Mouse (Mus musculus) brain, adult 2 months (tissue): ENCODE measurements around the gene Apbb1.
A peak's percentile ranks its signal among the peaks of the same experiment; 100 is the strongest.

Source experiments
- DNase-seq: peaks from one replicate; pipeline ENCODE4 v3.0.0; 2011; ENCODE audit warnings: low read depth, low spot score

Gene Apbb1

DNA sequence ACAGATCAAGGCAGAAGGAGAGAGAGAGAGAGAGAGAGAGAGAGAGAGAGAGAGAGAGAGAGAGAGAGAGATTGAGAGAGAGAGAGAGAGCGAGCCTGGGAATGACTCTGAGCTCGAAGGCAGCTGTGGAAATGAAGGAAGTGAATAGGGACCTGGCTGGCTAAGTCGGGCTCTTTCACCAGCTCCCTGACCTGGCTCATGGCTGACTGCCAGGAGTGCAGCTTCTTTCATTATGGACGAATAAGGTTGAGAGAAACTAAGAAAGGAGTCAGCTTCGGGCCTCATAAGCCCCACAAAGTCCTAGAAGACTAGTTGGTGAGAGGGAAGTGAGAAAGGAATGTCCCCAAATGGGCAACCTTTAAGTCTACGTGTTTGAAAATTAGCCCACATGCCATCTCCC is 61.3 kb downstream of the Apbb1 start:
- no peak for DNase-seq

DNA sequence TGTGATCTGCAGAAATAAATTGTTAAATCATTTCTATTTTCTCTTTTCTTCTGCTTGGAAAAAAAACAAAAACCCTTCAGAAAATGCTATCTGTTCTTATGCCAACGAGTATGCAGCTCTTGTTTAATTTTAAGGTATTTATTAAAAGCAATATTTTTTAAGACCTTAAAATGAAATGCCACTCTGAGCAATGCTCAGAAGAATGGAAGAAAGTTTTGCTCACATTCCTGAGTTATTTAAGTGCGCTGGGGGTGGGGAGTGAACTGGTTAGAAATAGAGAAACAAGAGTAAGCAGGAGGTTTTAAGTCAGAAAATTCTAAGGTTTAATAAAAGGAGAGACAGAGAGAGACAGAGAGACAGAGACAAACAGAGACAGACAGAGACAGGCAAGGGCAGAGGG is 61.7 kb downstream of the Apbb1 start:
- DNase-seq = peak; percentile 72

DNA sequence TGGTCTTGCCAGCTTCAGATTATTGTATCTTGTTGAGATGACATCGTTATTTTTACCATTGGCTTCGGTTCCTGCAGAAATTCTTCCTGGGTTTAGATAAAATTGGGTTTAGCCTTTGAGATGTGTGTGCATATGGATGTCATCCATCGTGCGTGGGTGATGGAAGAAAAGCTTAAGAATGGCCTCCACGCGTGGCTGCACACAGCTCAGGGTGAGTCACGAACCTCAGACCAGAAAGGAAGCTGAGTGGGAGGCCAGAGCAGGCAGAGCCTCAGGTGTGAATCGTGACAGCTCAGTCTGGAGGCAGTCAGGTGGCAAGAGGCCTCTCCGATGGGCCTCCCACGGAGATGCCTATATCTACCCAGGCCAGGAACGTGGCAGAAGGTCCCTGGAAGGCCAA is 62.1 kb downstream of the Apbb1 start:
- DNase-seq = peak; percentile 97

DNA sequence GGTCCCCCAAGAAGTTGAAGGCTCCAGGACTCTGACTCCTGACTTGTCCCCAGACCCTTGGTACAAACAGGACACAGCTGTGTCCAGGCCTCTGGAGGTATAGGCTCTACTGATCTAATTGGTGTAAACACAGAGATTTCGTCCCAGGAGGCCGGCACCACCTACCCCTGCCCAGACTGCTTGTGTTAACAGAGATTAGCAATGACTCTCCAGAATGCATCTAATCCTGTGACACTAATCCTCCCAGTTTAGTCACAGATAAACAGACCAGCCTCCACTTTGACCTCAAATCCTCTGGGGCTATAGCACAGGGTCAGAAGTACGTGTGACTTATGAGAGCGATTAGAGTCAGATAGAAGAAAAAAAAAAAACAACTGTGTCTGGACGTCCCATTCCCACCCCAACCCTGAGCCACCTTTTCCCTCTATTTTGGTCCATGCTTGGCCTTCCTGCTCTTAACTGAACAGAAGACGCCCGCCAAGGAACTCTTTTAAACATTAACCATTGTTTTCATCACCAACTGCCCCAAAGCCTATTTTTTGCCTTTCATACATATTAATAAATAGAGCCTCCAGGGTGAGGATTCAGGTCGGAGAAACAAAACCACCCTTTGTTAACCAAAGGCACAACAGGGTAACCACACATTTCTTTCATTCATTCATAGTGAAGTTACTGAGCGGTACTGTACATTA is 64.6 kb downstream of the Apbb1 start:
- no peak for DNase-seq

DNA sequence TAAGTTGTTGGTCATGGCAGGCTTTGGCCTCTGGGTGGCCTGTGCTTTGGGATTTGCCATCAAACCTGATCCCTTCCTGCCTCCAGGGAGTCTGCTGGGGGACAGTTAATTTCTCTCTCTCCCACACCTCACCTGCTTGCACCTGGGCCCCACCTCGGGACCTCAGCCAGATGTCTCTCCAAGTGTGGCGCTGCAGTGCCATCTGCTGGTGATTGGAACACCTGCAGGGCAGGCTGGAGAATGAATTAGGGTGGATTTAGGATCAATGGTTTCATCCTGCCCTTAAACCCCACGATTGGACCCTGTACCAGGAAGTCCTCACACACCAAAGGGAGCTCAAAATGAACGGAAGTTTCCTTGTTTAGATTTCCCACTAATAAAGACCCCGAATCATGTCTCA is 66.3 kb downstream of the Apbb1 start:
- DNase-seq = peak; percentile 58

DNA sequence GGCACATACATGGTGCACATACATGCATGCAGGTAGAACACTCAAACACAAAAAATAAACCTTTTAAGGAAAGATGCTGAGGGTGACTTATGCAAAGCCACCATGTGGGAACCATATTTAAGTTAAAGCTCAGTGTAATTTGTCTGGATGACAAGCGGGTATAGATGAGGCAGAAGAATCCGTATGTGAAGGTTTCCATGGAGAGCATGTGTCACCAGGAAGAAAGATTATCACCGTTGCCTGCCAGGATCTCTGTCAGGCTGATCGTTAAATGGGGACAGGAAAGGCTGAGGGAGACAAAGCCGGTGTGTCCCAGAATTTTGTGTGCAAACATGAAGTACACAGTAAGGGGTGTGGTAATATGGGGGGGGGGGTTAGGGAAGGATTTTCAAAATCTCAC is 66.9 kb downstream of the Apbb1 start:
- DNase-seq = peak; percentile 51

DNA sequence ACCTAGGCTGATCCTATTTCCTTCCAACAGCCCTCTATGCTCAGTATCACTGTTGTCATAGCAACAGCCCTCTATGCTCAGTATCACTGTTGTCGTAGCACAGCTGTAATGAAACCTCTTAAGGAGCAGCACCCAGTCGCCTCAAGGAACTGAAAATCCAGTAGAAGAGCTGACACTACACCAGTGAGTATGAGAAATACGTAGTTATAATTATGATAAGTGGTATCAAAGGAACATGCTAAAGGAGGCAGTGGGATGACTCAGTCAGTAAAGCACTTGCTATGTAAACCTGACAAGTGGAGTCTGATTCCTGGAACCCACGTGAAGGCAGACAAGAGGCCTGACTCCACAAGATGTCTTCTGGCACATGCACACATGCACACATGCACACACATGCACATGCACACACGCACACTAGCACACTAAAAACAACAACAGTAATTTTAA is 67.6 kb downstream of the Apbb1 start:
- DNase-seq = peak; percentile 63

DNA sequence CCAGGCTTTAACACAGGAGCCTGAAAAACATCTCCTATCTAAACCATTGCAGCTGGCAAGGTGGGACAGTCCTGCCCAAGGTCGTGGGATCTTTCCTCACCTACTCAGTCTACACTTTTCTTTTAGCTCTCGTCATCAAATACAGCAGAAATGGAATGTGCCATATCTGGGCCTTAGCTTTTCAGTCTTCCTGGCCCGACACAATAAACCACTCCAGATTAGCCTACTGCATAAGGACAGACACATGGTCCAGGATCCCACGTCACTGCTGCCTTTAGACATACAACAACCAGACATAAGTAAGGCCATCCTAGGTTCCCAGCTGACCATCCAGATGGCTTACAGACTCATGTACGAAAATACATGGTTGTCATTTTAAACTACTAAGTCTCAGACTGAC is 71.3 kb downstream of the Apbb1 start:
- DNase-seq = peak; percentile 76
